Mouse (Mus musculus) megakaryocyte, embryonic 14.5 days (primary cell): ENCODE measurements around the gene Slc35e3.

Experiments
- FLI1 ChIP-seq: IDR thresholded peaks from 2 replicates; pipeline ENCODE4 v1.6.1; 2012; ENCODE audit warnings: low read length, inconsistent platforms, mixed read lengths
- GATA1 ChIP-seq: IDR thresholded peaks from 3 replicates; pipeline ENCODE4 v1.6.1; 2012; ENCODE audit warnings: mixed read lengths, low read length, inconsistent platforms, borderline replicate concordance

- no peak for TF ChIP-seq FLI1
- TF ChIP-seq GATA1 = no peak
Measured at GRCm38 (mm10) chr10:117743917-117744316, 2.2 kb downstream of the Slc35e3 start.
